Mouse (Mus musculus): ENCODE results near the gene Hbq1a.
"Not testable (repeated sequence)": the region's sequence is repeated elsewhere in the genome, so short reads cannot be mapped to it uniquely, and the experiment has no call there.

The Hbq1a gene

DNA sequence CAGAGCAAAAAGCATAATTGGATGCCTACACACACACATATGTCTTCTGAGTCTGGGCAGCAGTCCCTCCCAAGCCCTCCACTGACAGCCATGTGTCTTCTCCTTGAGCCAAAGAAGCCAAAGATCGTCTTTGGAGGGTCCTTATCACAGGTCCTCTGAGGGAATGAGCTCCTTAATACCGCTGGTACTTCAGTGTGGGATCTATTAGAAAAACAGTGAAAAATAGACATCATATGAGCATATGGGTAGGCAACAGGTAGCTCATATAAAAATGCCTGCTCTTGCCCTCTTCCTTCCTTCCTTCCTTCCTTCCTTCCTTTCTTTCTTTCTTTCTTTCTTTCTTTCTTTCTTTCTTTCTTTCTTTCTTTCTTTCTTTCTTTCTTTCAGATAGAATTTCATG, 15.3 kb upstream of the Hbq1a start:
- DNase-seq (ENCODE audit: extremely low spot score), result not testable (repeated sequence)

DNA sequence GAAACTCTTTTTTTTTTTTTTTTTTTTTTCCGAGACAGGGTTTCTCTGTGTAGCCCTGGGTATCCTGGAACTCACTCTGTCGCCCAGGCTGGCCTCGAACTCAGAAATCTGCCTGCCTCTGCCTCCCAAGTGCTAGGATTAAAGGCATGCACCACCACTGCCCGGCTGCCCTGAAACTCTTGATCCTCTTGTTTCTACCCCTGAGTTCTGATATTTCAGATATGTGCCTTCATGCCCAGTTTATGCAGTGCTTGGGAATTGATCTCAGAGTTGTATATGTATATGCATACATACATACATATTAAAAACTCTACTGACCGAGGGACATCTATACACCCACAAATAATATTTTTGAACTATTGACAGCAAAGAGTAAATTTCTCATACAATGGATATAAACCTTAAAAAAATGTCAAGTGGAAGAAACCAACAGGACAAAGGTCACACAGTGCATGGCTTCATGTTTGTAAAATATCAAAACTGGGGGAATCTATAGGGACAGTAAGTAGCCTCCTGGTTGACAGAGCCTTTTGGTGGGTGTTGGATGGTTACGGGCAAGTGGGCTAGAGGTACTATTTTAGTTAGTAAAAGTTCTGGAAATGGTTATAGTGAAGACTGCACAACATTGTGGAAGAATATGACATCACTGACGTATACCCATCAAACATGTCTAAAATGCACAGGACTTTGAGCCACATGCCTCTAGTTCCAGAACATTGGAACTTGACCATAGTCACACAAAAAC, 14.7 kb upstream of the Hbq1a start:
- DNase-seq (ENCODE audit: extremely low spot score), result no peak

DNA sequence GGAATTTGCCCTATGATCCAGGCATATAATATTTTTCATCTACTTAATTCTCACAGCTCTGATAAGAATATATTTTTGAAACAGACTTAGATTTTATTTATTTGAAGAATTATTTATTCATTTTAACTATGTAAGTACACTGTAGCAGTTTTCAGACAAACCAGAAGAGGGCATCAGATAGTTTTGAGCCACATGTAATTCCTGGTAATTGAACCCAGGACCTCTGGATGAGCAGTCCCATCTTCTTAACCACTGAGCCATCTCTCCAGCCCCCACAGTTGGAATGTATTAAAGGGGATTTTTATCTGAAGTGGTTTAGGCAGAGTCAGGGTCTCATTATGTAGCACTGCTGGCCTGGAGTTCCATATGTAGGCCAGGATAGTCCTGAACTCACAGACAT, 14.0 kb upstream of the Hbq1a start:
- DNase-seq (ENCODE audit: extremely low spot score), result not testable (repeated sequence)

DNA sequence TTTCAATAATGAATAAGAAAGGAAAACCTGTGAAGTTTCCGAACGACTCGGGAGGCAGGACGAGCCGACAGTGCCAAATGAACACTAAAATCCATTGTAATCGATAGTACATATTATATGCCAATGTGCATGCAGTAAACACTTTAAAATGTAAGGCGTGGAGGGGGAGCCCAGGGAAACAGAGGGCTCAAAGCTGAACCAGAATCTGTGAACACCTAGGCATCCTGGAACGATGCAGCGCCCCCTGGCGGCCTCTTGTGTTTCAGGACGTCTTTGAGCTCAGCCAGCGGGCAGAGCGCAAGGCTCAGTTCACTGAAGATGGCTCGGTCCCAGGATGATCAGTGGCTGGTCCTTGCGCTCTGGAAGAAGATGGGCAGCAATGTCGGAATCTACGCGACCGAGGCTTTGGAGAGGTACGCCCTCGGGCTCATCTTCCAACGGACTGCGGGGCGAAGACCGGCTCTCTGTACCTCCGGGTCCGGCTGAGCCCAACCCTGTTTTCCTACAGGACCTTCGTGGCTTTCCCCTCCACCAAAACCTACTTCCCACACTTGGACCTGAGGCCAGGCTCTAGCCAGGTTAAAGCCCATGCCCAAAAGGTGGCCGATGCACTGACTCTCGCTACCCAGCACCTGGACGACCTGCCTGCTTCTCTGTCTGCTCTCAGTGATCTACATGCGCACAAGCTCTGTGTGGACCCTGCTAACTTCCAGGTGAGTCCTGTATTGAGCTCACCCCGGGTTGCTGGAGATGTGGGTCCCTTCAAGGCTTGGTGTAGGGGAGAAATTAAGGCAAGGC, 13.0 kb upstream of the Hbq1a start, which contains the start of gene Hbq1b:
TSS of gene Hbq1b (plus strand) at position 271 of the 798 bp plus-strand sequence.
- peak; percentile 55 for DNase-seq (ENCODE audit: extremely low spot score)

DNA sequence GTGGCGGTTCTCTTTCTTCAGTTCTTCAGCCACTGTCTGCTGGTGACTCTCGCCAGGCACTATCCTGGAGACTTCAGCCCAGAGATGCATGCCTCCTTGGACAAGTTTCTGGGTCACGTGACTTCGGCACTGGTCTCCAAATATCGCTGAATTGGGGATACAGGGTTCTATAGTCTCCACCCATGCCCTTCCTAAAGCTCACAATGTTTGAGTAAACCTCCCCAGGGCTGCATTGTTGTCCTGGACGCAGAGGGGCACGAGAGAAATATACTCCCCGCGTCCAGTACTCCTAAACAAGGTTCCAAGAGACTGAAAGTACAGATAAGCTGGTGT, 12.4 kb upstream of the Hbq1a start:
- no peak for DNase-seq (ENCODE audit: extremely low spot score)

DNA sequence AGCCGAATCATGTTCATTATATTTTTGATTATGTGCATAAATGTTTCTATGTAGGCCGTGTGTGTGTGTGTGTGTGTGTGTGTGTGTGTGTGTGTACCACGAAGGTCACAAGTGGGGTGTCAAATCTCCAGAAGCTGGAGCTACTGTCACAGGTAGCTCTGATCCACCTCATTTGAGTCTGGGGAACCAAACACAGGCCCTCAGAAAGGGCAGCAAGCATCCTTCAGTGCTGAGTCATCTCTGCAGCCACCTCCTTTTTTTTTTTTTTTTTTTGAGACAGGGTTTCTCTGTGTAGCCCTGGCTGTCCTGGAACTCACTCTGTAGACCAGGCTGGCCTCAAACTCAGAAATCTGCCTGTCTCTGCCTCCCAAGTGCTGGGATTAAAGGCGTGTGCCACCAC, 7.0 kb upstream of the Hbq1a start:
- DNase-seq (ENCODE audit: extremely low spot score), result not testable (repeated sequence)

DNA sequence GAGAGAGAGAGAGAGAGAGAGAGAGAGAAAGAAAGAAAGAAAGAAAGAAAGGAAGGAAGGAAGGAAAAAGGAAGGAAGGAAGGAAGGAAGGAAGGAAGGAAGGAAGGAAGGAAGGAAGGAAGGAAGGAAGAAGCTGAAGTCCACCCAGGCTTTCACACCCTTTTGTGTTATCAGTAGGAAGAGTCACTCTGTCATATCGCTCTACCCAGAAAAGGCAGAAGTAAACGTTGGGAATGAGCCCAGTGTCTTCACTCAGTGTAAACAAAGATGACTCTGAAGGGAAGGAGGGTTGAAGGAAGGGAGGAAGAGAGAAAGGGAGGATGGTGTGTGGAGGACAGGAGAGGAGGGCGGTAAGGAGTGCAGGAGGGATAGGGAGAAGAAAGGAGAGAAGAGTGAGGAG, 6.4 kb upstream of the Hbq1a start:
- not testable (repeated sequence) for DNase-seq (ENCODE audit: extremely low spot score)

DNA sequence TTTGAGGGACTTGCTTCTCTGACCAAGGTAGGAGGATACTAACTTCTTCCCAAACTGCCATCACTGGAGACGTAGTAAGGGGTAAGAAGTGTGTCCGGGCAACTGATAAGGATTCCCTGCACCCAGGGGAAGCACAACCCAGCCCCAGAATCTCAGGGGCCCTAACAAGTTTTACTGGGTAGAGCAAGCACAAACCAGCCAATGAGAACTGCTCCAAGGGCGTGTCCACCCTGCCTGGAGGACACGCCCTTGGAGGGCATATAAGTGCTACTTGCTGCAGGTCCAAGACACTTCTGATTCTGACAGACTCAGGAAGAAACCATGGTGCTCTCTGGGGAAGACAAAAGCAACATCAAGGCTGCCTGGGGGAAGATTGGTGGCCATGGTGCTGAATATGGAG, 3.7 kb upstream of the Hbq1a start, which contains the start of gene Hba-a2:
TSS of gene Hba-a2 (plus strand) at position 287 of the 400 bp plus-strand sequence.
- DNase-seq (ENCODE audit: extremely low spot score), result not testable (repeated sequence)

DNA sequence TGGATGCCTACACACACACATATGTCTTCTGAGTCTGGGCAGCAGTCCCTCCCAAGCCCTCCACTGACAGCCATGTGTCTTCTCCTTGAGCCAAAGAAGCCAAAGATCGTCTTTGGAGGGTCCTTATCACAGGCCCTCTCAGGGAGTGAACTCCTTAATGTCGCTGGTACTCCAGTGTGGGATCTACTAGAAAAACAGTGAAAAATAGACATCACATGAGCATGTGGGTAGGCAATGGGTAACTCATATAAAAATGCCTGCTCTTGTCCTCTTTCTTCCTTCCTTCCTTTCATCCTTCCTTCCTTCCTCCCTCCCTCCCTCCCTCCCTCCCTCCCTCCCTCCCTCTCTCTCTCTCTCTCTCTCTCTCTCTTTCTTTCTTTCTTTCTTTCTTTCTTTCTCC, 2.5 kb upstream of the Hbq1a start:
- DNase-seq (ENCODE audit: extremely low spot score), result not testable (repeated sequence)

DNA sequence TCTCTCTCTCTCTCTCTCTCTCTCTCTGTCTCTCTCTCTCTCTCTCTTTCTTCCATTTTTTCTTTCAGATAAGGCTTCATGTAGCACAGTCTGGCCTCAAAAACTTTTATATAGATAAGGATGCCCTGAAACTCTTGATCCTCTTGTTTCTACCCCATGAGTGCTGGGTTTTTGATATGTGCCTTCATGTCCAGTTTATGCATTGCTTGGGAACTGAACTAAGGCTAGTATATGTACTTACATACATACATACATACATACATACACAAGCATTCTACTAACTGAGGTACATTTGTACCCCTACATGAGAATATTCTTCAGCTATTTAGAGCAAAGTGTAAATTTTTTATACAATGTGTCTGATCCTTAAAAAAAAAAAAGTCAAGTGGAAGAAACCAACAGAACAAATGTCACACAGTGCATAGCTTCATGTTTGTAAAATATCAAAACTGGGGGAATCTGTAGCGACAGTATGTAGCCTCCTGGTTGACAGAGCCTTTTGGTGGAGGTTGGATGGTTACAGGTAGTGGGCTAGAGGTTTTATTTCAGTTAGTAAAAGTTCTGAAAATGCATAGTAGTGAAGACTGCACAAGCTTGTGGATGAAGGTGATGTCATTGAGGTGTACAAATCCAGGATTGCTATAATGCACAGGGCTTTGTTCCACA, 1.9 kb upstream of the Hbq1a start:
- no peak for DNase-seq (ENCODE audit: extremely low spot score)

DNA sequence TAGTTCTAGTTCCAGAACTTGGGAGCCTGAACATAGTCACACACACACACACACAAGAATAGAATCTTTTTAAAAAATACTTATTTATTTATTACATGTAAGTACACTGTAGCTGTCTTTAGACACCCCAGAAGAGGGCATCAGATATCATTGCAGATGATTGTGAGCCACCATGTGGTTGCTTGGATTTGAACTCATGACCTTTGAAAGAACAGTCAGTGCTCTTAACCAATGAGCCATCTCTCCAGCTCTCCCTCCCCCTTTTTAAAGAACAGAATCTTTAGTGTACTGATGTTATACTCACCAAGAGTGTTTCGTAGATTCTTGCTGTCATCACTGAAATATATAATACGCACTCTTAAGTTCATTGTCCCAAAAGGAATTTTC, 1.3 kb upstream of the Hbq1a start:
- DNase-seq (ENCODE audit: extremely low spot score), result no peak

DNA sequence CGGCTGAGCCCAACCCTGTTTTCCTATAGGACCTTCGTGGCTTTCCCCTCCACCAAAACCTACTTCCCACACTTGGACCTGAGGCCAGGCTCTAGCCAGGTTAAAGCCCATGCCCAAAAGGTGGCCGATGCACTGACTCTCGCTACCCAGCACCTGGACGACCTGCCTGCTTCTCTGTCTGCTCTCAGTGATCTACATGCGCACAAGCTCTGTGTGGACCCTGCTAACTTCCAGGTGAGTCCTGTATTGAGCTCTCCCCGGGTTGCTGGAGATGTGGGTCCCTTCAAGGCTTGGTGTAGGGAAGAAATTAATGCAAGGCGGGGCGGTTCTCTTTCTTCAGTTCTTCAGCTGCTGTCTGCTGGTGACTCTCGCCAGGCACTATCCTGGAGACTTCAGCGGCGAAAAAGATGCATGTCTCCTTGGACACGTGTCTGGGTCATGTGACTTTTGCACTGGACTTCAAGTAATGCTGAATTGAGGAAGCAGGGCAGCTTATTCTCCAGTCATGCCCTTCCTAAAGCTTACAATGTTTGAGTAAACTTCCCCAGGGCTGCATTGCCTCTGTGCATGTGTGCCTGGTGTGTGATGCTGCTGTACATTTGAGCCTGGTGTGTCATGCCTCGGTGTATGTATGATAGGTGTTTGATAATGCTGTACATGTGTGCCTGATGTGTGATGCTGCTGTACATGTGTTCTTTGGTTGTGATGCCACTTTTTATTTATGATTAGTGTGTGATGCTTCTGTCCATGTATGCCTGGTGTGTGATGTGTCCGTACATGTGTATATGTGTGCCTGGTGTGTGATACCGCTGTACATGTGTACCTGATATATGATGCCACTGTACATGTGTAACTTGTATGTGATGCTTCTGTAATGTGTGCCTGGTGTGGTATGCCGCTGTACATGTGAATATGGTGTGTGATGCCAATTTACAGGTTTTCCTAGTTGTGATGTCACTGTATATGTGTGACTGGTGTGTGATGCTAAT, 704 bp downstream of the Hbq1a start:
- DNase-seq (ENCODE audit: extremely low spot score), result no peak

DNA sequence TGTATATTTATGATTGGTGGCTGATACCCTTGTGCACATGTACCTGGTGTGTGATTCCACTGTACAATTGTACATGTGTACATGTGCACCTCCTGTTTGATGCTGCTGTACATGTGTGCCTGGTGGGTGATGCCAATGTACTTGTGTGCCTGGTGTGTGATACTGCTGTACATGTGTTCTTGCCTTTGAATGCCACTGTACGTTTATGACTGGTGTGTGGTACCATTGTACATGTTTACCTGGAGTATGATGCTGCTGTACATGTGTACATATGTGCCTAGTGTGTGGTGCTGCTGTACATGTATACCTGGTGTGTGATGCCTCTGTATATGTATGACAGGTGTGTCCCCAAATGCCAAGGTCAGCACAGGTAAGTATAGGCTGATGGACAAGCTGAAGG, 1.6 kb downstream of the Hbq1a start:
- DNase-seq (ENCODE audit: extremely low spot score), result no peak

DNA sequence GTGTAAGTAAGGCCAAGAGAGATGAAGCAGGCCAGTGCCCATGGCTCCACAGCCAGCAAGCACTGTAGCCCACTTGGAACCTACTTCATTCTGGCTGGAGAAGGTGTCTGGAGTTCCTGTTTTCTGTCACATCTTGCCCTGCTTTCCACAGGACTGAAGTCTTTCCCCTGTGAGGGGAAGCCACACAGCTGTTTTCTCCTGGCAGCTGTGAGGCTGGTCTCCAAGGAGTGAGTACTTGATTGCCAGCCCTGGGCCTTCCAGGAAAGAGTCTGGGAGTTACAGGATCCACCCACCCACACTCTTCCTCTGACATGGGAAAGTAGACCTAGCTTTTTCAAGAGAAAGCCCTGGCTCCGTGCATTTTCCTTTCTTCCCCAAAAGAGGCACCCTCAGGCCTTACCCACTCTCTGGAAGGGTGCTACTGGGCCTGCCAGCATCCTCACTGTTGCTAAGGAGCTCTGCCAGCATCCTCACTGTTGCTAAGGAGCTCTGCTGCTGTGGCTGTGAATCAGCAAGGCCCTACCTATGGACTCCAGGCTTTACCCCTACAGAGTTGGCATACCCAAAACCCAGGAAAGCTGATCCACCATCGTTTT, 3.1 kb downstream of the Hbq1a start:
- DNase-seq (ENCODE audit: extremely low spot score), result no peak

DNA sequence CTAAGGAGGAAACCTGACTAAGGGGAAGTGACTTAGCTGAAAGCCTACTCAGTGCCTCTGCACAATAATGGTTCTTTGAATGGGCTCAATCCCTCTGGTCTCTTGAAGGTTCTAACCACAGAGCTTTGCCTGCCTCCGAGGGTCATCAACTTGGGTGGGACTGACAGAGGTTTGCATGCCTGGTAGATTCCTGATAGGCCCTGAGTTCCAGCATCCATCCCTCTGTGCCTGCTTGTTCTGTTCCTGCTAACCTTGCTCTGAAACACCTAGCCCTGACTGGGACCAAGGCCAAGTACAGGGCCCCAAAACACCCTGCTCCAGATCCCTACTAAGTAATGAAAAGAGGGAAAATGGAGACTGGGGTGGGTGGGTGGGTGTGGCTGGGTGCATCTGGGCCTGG, 3.6 kb downstream of the Hbq1a start:
- DNase-seq (ENCODE audit: extremely low spot score), result no peak

DNA sequence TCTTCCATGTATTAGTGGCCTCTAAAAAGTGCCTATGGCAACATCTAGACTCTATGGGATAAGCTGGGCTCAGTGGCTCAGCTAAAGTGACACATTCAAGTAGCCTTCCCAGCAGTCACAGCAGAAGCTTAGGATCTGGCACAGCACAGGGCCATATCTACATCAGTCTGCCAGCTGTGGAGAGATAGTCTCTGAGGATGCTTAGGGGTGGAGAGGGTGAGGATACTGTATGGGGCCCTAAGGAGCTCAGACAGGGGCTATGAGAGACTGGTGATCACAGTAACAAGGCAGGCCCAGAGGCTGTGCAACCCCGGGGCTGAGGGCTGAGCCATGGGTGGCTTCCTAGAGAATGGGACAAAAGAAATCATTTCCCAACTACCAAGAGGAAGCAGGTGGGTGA, 7.1 kb downstream of the Hbq1a start:
- no peak for DNase-seq (ENCODE audit: extremely low spot score)

DNA sequence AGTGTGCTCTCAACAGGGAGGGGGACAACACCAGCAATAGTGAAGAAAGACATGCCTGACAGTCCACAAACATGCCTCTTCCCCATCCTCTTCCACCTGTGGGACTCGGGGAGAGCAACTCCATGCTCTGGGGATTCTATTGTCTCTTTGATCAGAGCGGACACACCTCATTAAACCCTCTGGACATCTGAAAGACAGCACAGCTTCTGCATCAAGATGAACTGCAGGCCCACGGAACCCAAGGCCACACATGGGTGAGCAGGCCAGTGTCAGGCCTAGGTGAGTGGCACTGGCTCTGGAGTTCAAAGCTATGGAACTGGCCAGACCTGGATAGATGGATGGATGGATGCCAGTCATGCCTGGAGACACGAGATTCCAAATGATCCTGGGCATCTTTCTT, 9.6 kb downstream of the Hbq1a start:
- no peak for DNase-seq (ENCODE audit: extremely low spot score)

DNA sequence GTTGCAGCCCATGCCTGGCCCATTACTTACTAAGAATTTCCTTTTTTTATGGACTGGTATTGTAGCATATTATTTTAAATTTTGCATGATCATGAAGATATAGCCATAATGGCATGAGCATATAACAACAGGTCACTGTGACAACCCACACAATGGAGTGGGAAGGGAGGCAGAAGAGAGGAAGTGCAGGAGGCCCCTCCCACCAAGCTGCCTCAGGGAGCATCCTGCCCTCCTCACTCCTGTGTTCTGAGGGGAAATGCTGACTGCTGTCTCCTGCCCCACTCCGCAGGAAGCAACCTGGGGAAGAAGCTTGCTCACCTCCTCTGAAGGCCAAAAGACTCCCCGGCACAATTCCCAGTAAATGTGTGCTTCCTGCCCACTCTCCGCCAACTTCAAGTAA, 10.1 kb downstream of the Hbq1a start:
- no peak for DNase-seq (ENCODE audit: extremely low spot score)

DNA sequence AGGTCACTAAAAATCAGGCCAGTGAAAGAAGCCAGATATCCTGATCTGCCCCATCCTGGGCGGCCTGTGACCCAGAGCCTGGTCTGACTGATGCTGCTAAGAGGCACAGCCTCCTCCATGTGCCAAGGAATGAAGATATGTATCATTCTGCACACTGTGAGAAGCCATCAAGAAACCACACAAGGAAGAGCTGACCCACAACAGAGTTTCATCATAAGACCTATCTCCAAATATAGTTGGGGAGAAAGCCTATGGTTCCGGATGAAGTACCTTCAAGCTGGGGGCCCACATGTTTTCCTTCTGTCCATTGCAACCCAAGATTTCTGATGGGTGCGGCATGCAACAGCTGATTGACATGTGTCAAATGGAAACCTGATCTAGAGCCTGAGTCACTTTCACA, 16.1 kb downstream of the Hbq1a start:
- no peak for DNase-seq (ENCODE audit: extremely low spot score)

DNA sequence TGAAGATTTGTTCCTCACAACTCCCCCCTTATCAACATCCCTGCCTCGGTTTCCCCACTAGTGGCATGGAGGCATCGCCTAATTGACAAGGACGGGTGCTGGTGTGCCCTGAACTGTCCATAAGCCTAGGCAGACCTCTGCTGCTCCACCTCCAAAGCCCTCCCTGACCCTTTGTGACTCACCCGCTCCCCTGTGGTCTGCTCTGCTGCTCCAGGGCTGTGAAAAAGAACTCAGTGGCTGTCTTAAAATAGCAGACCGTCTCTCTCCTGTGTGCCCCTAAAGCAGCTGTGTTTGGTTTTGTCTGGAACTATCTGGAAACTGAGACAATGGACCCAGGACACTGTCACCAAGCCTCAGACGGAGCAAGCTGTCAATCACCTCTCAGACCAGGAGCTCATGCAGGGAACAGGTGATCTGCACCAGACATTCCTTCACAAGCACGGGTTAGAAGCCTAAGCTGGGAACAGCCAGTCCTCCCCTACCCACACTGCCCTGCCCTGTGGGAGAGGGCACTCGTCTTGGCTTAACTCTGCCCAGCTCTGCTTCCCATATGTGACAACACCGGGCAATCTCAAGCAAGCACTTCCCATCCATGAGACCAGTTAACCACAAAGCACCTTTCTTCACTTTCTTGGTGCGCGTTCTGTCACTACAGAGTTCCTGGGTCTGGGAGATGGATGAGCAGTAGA, 20.8 kb downstream of the Hbq1a start:
- no peak for DNase-seq (ENCODE audit: extremely low spot score)

DNA sequence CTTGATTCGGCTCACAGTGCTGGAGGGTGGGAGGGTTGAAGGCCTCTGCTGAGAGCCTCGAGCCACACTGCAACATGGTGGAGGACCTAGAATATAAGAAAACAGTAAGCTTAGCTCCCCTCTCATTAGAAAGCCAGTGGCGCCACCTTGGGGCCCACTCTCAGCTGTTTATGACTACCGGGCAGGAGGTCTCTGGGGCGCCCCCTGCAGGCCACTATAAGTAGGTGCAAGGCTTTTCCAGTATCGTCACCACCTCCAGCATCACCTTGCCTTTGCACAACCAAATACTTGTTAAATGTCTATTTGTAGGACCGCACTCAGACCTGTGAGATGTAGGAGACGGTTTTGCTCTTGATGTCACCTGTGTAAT, 21.3 kb downstream of the Hbq1a start:
- peak; percentile 57 for DNase-seq (ENCODE audit: extremely low spot score)
